Mouse (Mus musculus): ENCODE results near the gene Nfix. TPM values are rescaled to one million over a fixed set of nuclear protein-coding genes. Genes with fewer than 3 reads are reported as not detected.

The Nfix gene
- polyA plus RNA-seq, 1 experiment from 2014 or later = 145 TPM

DNA sequence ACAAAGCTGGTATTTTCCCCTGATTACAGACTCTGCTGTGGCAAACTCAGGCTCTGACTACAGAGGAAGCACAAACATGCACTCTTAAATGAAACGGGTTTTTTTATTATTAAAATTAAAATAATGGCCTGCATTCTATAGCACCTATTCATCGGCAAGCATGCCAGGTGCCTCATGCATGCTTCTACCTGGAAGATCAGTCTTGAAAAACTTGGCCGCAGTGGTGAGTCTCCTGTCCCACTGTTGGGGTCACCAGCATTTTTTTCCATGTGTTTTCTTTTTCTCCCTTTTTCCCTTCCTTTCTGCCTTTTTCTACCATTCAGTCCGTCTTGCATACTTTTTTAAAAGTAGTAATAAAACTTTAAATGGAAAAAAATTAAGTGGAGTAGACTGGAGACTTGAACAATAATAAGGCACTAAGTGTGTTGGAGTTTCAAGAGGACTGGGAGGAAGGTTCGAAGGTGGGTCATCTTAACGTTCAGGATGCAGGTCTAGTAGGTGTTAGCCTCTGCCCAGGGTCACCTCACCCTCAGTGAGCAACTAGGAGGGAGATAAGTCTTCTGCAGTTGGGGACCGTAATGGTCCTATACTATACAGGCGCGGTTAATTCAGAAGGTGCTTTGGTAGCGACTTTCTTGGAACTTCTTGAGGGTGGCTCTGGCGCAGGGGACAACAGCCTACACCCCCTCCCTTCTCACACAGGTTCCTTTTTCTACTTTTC lies 16.8 kb downstream of the Nfix start:
- H3K4me1 ChIP-seq = peaks cover 91% of the 10 kb centered on the region
- no peaks in the 10 kb centered on the region for H3K9me3 ChIP-seq (replicated peaks)
- H3K27me3 ChIP-seq = peaks cover 97% of the 10 kb centered on the region
- peak overlapping the region; percentile 58 for H3K4me2 ChIP-seq
- no peak overlapping the region for H3K4me3 ChIP-seq
- 19% methylated on average over 11 of the region's 11 CpGs for WGBS
- peak overlapping the region; percentile 66 for H3K9ac ChIP-seq
- H3K36me3 ChIP-seq (ENCODE audit: poor library complexity, severe bottlenecking) = peaks cover 3% of the 10 kb centered on the region; the same call in 1 of the 2 replicates
- ATAC-seq = no peak
- H3K27ac ChIP-seq = peak overlapping the region; percentile 97

DNA sequence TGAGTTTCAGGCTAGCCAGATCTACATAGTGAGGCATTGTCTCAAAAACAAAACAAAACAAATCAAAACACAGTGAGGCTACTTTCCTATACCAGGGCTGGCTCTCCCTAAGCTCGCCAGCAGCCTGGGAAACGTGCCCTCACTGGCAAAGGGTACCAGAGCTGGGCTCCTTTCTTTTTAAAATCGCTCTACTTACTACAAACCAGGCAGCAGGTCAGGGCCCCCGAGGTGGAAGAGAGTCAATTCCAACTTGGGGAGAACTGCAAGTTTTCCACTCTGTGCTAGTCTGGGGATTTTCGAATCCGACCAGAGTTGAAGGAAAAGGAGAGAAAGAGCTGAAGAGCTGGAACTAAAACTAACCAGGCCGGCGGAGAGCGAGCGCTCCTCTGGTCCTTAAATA lies 17.5 kb downstream of the Nfix start:
- Histone ChIP-seq H3K4me2 (peak overlapping the region; percentile 56), H3K4me3 (no peak overlapping the region), H3K9me3 (replicated peaks) (no peaks in the 10 kb centered on the region), H3K4me1 (peaks cover 91% of the 10 kb centered on the region), H3K36me3 (ENCODE audit: poor library complexity, severe bottlenecking) (peaks cover 3% of the 10 kb centered on the region; the same call in 1 of the 2 replicates), H3K27me3 (peaks cover 97% of the 10 kb centered on the region), H3K27ac (peak overlapping the region; percentile 97), H3K9ac (peak overlapping the region; percentile 66; the same call in 1 of the 2 replicates)
- WGBS = 20% methylated on average over 10 of the region's 10 CpGs
- ATAC-seq = no peak

DNA sequence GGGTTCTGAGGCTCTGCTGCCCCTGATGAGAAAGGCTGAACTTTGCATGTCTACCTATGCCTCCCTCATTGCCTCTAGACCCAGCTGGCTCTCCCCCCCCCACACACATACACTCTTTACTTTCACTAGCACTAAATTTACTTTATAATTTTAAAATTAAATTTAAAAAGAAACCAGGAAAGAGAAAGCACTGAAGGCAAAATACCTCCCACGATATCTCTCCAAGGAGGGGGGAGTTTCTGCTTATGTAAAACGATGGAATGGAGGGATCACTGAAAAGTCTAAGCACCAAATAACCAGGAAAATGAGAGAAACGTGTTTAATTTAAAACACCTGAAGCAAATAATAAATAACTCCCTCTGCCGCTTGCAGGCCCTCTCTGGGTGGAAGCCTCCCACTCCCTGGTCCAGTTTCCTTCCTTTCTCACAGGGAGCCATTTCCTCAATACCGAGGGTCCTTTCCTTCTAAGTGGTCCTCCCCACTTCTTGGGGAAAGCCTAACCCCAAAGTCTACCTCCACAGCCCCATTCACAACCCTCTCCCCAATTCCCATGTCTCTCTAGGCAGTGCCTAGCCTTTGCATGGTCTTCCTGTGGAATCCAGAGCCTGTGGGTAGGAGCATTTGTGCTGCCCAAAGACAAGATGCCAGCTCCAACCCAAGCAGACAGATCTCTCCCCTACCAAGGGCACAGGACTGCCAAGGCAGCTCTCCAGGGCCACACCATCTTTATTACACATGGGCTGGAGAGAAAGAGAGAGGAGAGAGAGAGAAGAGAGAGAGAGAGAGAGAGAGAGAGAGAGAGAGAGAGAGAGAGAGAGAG lies 18.2 kb downstream of the Nfix start:
- Histone ChIP-seq H3K4me1 (peaks cover 91% of the 10 kb centered on the region), H3K4me2 (peak overlapping the region; percentile 56), H3K9me3 (replicated peaks) (no peaks in the 10 kb centered on the region), H3K27ac (peak overlapping the region; percentile 97), H3K36me3 (ENCODE audit: poor library complexity, severe bottlenecking) (no peaks in the 10 kb centered on the region), H3K27me3 (peaks cover 97% of the 10 kb centered on the region), H3K9ac (peak overlapping the region; percentile 66), H3K4me3 (no peak overlapping the region)
- no peak for ATAC-seq
- WGBS = 13% methylated on average over 5 of the region's 5 CpGs

DNA sequence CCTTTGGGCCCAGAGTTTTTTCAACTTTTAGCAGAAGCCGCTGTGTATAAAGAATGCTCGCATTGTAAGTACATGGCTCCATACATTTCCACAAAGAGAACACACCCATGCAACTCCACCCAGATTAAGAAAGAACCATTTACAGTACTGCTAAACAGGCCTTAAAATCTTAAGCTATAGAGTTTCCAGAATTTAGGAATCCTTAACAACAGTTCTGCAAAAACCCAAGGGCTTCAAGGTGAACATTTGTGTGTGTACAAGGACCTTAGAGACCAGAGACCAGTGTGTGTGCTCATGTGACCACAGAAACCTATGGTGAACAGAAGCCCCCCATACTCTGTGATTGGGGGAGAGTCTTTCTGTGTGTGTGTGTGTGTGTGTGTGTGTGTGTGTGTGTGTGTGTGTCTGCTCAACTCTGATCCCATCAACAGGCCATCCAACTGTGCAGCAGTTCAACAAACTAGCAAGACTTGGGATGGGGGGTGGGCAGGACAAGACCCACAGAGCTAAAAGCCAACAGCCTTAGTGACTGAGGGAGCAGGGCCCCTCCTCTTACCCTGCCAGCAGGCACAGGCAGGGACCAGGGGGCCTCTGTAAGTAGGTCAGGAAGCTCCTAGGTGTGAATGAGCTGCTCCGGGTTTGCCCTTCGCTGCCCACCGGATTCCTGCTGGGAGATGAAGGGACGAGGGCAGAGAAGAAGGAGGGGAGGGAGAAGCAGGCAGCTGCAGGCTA lies 19.0 kb downstream of the Nfix start:
- 13% methylated on average over 6 of the region's 6 CpGs for WGBS

DNA sequence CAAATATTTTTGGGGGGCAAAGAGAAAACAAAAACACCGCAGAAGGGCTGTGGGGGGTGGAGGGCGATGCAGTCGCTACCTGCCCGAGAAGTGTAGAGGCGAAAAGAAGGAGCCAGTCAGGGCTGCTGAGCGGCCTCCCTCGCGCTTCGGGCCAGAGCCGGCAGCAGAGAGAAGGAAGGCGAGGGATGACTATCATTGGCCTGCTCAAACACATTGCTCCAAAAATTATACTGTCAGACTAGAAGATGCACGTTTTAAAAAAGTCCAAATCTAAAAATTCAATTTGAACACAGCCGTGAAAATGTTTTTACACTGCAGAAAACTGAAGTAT lies 20.0 kb downstream of the Nfix start:
- peak; percentile 34; the same call in 1 of the 2 replicates for ATAC-seq
- Histone ChIP-seq H3K9ac (peak overlapping the region; percentile 66), H3K4me2 (peak overlapping the region; percentile 56), H3K27ac (peak overlapping the region; percentile 97), H3K4me1 (peaks cover 92% of the 10 kb centered on the region), H3K4me3 (peak overlapping the region; percentile 23; the same call in 1 of the 2 replicates), H3K9me3 (replicated peaks) (no peaks in the 10 kb centered on the region), H3K27me3 (peaks cover 97% of the 10 kb centered on the region), H3K36me3 (ENCODE audit: poor library complexity, severe bottlenecking) (no peaks in the 10 kb centered on the region)
- WGBS = 2% methylated on average over 13 of the region's 13 CpGs

More for the DNA sequence above, 19.0 kb downstream of the Nfix start:
- peak overlapping the region; percentile 56 for H3K4me2 ChIP-seq
- H3K9ac ChIP-seq = peak overlapping the region; percentile 66
- peaks cover 90% of the 10 kb centered on the region for H3K4me1 ChIP-seq
- peaks cover 97% of the 10 kb centered on the region for H3K27me3 ChIP-seq
- no peaks in the 10 kb centered on the region for H3K9me3 ChIP-seq (replicated peaks)
- H3K27ac ChIP-seq = peak overlapping the region; percentile 97
- ATAC-seq = no peak
- H3K4me3 ChIP-seq = no peak overlapping the region
- no peaks in the 10 kb centered on the region for H3K36me3 ChIP-seq (ENCODE audit: poor library complexity, severe bottlenecking)

DNA sequence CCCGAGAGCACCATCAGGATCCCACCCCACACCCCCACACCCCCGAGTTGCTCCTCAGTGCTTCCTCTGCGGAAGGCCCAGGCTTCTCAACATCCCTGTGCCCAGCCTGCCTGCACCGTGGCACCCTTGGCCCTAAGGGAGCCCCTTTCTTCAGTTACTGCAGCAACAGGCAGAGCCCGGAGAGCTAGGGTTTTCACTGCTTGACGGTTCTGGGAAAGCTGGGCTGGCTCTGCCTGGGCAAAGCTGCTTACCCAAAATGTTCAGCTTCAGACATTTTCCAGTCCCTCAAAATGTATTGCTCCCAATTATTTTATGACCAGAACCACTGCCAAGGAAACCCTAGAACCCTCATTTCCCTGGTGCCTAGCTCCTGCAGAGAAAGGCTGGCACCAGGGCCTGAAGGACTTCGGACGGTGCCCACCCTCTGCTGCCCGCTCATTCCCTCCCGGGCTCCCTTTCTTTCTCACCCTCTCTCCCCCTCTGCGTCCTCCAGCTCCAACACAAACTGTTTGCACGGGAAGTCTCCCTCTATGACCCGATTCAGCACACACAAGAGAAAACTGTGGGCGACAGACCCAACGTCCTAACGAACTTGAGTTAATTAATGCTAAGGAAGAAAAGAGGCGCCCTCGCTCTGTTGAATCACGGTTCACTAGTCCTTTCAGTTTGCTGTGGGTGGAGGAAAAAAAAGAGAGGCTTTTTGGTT lies 20.5 kb downstream of the Nfix start:
- WGBS = 1% methylated on average over 19 of the region's 19 CpGs
- H3K27ac ChIP-seq = peak overlapping the region; percentile 97
- H3K4me1 ChIP-seq = peaks cover 91% of the 10 kb centered on the region
- no peaks in the 10 kb centered on the region for H3K9me3 ChIP-seq (replicated peaks)
- no peaks in the 10 kb centered on the region for H3K36me3 ChIP-seq (ENCODE audit: poor library complexity, severe bottlenecking)
- peaks cover 95% of the 10 kb centered on the region for H3K27me3 ChIP-seq
- H3K4me2 ChIP-seq = peak overlapping the region; percentile 56
- H3K9ac ChIP-seq = peak overlapping the region; percentile 66
- peak overlapping the region; percentile 23 for H3K4me3 ChIP-seq
- ATAC-seq = peak; percentile 63

DNA sequence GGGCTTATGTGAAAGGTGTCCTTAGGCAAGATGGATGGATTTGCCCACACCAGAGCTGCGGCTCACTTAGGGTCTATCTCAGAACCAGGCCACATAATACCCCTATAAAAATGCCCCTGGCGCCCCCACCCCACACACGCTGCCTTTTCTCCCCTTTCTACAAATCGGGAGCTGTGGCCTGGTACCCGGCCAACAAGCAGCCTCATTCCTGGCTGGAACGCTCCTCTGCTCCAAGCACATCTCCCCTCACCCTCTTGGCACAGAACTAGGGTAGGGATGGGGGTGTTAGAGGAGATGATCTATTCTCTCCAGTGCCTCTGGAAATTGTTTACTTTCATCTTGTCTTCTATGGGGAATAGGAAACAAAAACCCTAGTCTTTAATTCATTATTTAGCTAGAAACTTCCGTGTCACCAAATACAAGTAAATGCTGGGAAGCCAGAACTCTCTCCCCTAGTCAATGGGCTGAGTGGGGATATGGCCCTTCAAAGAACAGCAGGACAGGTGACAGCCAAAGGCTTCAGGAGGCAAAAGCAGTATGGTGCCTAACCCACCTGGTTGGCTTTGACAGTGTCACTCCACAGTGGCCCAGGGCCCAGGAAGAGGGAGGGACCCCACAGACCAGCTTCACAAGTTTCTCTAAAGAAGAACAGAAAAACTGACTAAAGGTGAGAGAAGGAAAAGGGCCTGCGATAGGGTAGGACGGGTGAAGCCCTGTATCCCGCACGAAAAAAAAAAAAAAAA lies 21.3 kb downstream of the Nfix start:
- WGBS = 10% methylated on average over 11 of the region's 11 CpGs
- Histone ChIP-seq H3K9ac (peak overlapping the region; percentile 66), H3K27me3 (peaks cover 91% of the 10 kb centered on the region), H3K27ac (peak overlapping the region; percentile 97), H3K4me2 (peak overlapping the region; percentile 56), H3K4me3 (peak overlapping the region; percentile 23), H3K4me1 (peaks cover 89% of the 10 kb centered on the region), H3K9me3 (replicated peaks) (no peaks in the 10 kb centered on the region), H3K36me3 (ENCODE audit: poor library complexity, severe bottlenecking) (no peaks in the 10 kb centered on the region)
- ATAC-seq = no peak

DNA sequence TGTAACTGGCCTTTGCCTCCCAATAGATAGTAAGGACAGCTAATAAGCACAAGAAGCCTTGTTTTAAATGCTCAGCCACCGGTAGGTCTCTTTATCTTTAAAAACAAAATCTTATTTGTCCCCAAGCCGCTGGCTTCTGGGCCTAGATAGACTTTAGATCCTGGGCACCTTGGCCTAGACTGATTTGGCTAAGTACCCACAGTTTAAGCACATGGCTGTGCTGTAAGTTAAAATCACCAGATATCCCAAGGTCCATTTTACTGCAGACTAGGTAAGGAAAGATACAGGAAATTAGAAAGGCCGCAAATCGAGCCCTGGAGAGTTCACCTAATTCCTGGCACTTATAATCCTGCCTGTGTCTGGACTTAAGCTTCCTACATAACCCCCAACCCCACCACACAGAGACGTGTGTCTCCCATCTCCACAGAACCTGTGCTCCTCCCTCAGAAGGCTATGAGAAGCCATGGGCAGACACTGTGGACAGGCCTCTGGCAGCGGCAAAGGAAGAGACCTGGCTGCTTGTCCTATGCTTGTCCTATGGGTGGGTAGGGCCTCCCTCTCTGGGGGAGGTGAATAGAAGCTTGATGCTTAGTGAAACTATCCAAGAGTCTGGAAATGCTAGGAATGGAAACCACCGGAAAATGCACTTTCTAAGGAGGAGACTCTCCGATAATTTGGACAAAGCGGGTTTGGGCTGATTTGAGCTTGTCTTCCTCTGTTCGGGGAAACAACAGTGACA lies 22.1 kb downstream of the Nfix start:
- Histone ChIP-seq H3K4me3 (no peak overlapping the region; the same call in 1 of the 2 replicates), H3K36me3 (ENCODE audit: poor library complexity, severe bottlenecking) (no peaks in the 10 kb centered on the region), H3K4me2 (peak overlapping the region; percentile 56), H3K9me3 (replicated peaks) (no peaks in the 10 kb centered on the region), H3K27me3 (peaks cover 83% of the 10 kb centered on the region), H3K27ac (peak overlapping the region; percentile 97), H3K9ac (peak overlapping the region; percentile 57), H3K4me1 (peaks cover 93% of the 10 kb centered on the region)
- WGBS = 26% methylated on average over 10 of the region's 10 CpGs
- ATAC-seq = no peak

DNA sequence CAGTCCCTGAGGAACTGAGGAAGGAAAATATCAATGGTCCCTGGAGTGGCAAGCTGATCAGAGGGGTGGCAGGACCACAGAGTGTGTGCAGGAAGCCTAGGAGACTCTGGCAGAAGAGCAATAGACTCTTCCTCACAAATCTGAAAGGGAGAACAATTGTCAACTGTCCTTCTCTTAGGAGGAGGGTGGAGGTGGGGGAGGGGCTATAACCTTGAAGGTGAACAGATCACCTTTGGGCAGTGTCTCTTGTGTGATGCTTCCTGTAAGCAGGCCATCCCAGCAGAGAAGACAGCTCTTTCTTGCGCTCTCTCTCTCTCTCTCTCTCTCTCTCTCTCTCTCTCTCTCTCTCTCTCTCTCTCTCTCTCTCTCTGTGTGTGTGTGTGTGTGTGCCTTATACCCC lies 23.6 kb downstream of the Nfix start:
- Histone ChIP-seq H3K9me3 (replicated peaks) (no peaks in the 10 kb centered on the region), H3K4me3 (no peak overlapping the region), H3K27ac (peak overlapping the region; percentile 97), H3K4me1 (peaks cover 93% of the 10 kb centered on the region), H3K4me2 (peak overlapping the region; percentile 4; the same call in 1 of the 2 replicates), H3K27me3 (peaks cover 81% of the 10 kb centered on the region), H3K36me3 (ENCODE audit: poor library complexity, severe bottlenecking) (peaks cover 4% of the 10 kb centered on the region; the same call in 1 of the 2 replicates), H3K9ac (peak overlapping the region; percentile 34; the same call in 1 of the 2 replicates)
- no peak for ATAC-seq
- 25% methylated on average over 1 of the region's 1 CpGs for WGBS

DNA sequence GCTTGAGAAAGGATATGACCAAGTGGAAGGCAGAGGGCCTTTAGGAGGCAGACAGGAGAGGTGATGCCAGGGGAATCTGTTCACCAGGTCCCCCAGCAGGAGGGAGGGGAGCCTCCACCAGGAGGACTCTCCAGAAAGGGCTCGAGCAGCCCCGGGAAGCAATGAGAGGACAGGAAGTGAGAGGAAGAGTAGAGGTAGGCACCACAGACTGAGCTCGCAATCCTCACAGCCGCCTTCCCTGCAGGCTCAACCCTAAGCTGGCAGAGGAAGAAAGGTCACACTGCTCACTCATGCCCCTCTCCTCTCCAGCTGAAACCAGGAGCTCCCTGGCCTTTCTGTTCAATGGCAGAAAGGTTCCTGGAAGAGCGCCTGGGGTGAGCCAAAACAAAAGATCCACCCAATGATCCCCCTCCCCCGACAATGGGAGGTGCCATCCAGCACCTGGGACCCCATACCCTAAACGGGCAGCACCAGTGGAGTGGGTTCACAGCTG lies 24.5 kb downstream of the Nfix start:
- Histone ChIP-seq H3K4me3 (peak overlapping the region; percentile 20), H3K27ac (peak overlapping the region; percentile 97), H3K36me3 (ENCODE audit: poor library complexity, severe bottlenecking) (peaks cover 8% of the 10 kb centered on the region; the same call in 1 of the 2 replicates), H3K9me3 (replicated peaks) (no peaks in the 10 kb centered on the region), H3K4me1 (peaks cover 93% of the 10 kb centered on the region), H3K9ac (peak overlapping the region; percentile 67), H3K4me2 (peak overlapping the region; percentile 64), H3K27me3 (peaks cover 81% of the 10 kb centered on the region)
- no peak for ATAC-seq
- 5% methylated on average over 7 of the region's 7 CpGs for WGBS
